Mouse (Mus musculus) heart, embryonic 12.5 days (tissue): Measurements from ENCODE around the gene Wipf3. TPM values are rescaled to one million over a fixed set of nuclear protein-coding genes. Genes with fewer than 3 reads are reported as not detected.

Source experiments
- ATAC-seq: fragments of 200-750 bp; cut with Nextera tagmentation; 2 replicates; pipeline ENCODE4 v1.8.0; 2017; ENCODE audit warnings: moderate TSS enrichment, moderate library complexity; ENCODE audit not compliant: insufficient number of reproducible peaks, low FRiP score
- H3K27ac ChIP-seq: fragments of 300-500 bp; sonication (generic); 2 replicates; pipeline ENCODE4 v1.5.1; 2016; ENCODE audit warnings: mild to moderate bottlenecking, moderate library complexity; ENCODE audit not compliant: poor library complexity, severe bottlenecking
- H3K27me3 ChIP-seq: fragments of 300-500 bp; sonication (generic); replicated peaks from 2 replicates; pipeline ENCODE4 v1.6.1; 2016; ENCODE audit warnings: mild to moderate bottlenecking, moderate library complexity
- H3K36me3 ChIP-seq: fragments of 300-500 bp; sonication (generic); 2 replicates; pipeline ENCODE4 v1.6.1; 2016; ENCODE audit warnings: mild to moderate bottlenecking, moderate library complexity
- H3K4me1 ChIP-seq: fragments of 300-500 bp; sonication (generic); replicated peaks from 2 replicates; pipeline ENCODE4 v1.6.1; 2016; ENCODE audit warnings: mild to moderate bottlenecking
- H3K4me2 ChIP-seq: fragments of 300-500 bp; sonication (generic); 2 replicates; pipeline ENCODE4 v1.6.1; 2016; ENCODE audit warnings: mild to moderate bottlenecking, moderate library complexity
- H3K4me3 ChIP-seq: fragments of 300-500 bp; sonication (generic); 2 replicates; pipeline ENCODE4 v1.5.1; 2016; ENCODE audit warnings: mild to moderate bottlenecking
- H3K9ac ChIP-seq: fragments of 300-500 bp; sonication (generic); 2 replicates; pipeline ENCODE4 v1.6.1; 2016; ENCODE audit warnings: mild to moderate bottlenecking, moderate library complexity
- H3K9me3 ChIP-seq: fragments of 300-500 bp; sonication (generic); replicated peaks from 2 replicates; pipeline ENCODE4 v1.6.1; 2016; ENCODE audit warnings: mild to moderate bottlenecking, moderate library complexity
- WGBS: fragments of 180-500 bp; shearing (Covaris S2); methylation state at CpG from one replicate; pipeline ENCODE4 v1.1.7; 2016; 5-methylcytosine and 5-hydroxymethylcytosine counted together
- polyA plus RNA-seq: library from polyadenylated mRNA; unstranded; fragments of >200 nt; fragmentation: Nextera tagmentation; extraction: Ambion mirVana; gene quantifications from 2 replicates; pipeline ENCODE4 v1.2.1, GENCODE M21; 2016

The Wipf3 gene
- polyA plus RNA-seq, 1 experiment from 2014 or later = 4.8 TPM

GRCm38 (mm10) chr6:54552721-54553413 is 123.5 kb downstream of the Wipf3 start:
- Histone ChIP-seq H3K27me3 (no peaks in the 10 kb centered on the region), H3K4me3 (no peak overlapping the region), H3K36me3 (peaks cover 3% of the 10 kb centered on the region; the same call in 1 of the 2 replicates), H3K4me1 (peaks cover 54% of the 10 kb centered on the region), H3K9ac (no peak overlapping the region), H3K9me3 (no peaks in the 10 kb centered on the region), H3K27ac (no peak overlapping the region), H3K4me2 (no peak overlapping the region)
- ATAC-seq = no peak
- 82% methylated on average over 9 of the region's 9 CpGs for WGBS

Other genes starting within 250 kb of the Wipf3 start
- 13.7 and 14.2 TPM in 2 replicates for gene Prr15, start 103.8 kb upstream of the Wipf3 start, polyA plus RNA-seq
- gene Scrn1, start 136.9 kb downstream of the Wipf3 start, polyA plus RNA-seq = 14.5 and 19.7 TPM in 2 replicates
- 13.2 and 13.9 TPM in 2 replicates for gene Plekha8, start 165.5 kb downstream of the Wipf3 start, polyA plus RNA-seq
- gene Fkbp14, start 167.7 kb downstream of the Wipf3 start, polyA plus RNA-seq = 27.2 and 28.4 TPM in 2 replicates